Mouse (Mus musculus) T-helper 17 cell (primary cell): ENCODE measurements around the gene Tex19.2.
"Not testable (repeated sequence)": the region's sequence is repeated elsewhere in the genome, so short reads cannot be mapped to it uniquely, and the experiment has no call there.

Experiments used
- in situ Hi-C, 2 experiments: fragments of 300-600 bp; cut with MboI, MseI; formaldehyde crosslinking; loops; 1 replicate in 1 of 2; 2 replicates in 1 of 2; pipeline ENCODE4 v1.15.1; 2025; ENCODE audit warnings: high pct_unique_total_duplicates in 2 of 2

Tex19.2 gene

DNA sequence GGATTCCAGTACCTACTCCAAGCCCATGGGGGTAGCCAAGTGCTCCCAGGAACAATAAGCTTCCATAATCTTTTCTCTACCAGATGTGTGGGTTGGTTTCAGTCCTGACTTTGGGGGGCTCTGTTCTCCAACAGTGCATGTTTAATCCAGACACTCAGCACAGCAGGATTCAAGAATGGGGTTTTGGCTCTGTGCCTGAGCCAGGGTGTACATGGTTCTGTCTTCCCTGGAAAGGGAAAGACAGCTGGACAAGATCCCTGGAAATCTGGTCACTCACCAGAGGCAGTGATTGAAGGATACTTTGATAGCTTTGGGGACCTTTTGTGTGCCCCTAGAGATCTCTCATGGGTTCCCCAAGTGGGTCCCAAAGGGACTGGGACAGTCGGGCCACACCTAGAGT is 6.9 kb downstream of the Tex19.2 start:
- in situ Hi-C loops, result no loop called here

DNA sequence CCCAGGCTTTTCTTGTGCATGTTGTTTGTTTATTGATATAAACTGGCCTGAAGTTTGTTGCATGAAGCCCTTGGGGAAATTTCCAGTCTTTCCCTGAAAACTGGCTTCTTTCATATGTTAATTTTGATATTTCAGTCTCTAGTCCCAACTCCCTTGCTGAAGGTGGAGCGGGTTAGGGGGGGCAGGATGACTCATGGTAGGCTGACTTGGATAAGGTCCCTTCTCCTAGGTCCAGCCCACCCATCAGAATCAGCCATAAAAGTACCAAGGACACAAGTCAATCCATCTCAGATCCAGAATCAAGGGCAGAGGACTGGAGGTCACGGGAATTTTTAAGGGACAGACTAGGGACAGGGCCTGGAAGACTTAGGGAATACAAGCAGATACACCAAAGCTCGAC is 7.4 kb downstream of the Tex19.2 start:
- in situ Hi-C loops, result no loop called here

DNA sequence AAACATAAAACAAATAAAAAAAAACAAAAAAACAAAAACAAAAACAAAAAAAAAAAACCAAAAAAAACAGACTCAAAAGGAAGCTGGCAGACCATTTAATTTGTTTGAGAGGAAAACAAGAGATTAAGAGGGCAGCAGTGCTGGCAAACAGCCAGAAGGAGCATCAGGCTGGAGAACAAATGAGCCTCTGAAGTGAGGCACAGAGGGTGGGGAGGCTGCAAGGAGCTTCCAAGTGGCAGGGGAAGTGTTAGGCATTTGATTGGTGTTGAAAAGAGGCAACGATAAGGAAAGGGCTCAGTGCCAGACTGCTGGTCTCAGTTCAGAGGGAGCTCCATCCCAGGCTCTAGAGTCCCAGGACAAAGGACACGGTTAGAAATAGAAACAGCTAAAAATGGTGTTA is 8.5 kb downstream of the Tex19.2 start:
- in situ Hi-C loops, result no loop called here

DNA sequence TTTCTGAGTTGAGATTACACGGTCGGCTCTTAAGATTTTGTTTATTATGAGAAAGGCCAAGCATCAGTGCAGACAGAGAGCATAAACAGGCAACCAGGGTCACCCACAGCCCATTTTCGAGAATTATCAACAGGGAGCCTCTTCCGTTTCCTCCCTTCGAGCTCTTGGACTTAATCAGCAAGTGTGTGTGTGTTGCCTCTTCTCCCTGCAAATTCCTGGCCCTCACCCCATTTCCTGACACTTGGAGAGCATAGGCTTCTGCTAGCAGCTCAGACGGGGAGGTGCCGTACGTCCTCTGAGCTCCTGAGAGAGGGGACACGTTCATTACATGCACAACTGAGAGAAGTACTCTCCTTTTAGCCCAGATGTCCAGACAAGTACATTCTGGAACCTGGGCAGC is 10.4 kb downstream of the Tex19.2 start:
- in situ Hi-C loops, result no loop called here

DNA sequence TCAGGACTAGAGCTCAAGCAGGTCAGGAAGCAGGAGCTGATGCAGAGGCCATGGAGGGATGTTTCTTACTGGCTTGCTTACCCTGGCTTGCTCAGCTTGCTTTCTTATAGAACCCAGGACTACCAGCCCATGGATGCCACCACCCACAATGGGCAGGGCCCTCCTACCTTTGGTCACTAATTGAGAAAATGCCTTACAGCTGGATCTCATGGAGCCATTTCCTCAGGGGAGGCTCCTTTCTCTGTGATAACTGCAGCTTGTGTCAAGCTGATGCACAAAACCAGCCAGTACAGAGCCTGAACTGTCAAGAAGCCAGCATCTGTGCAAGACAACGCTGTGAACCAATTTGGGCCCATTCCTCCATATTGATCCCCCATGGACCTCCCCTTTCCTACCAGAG is 11.2 kb downstream of the Tex19.2 start:
- in situ Hi-C loops, result not testable (repeated sequence)

DNA sequence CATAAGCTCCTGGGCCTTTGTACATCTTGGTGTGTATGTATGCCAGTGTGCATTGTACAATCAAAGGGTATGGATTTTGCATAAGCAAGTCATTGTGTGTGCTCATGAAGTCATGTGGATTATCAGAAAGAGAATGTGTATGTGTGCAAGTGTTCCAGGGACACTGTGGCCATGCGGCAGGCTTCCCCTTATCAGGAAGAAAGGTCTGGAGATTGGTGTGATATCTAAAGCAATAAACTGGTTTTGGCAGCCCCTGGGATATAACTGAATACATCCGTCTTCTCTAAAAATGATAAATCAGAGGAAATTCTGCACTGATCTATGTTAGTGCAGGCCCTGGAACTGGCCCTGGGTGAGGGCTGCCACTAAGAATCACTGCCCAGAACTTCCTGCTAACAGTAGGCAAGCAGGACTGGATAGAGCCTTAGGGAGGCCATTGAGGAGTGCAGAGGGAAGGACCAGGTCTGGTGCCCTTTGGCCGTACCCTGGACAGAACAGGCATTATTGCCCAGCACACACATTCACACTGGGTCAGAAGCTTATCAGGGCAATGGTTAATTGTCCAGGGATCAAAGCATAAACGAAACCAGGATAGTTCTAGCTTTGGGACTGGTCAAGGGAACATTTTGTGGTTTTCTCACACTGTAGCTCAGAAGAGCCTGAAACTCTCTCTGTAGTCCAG is 17.2 kb downstream of the Tex19.2 start:
- in situ Hi-C loops, result no loop called here

DNA sequence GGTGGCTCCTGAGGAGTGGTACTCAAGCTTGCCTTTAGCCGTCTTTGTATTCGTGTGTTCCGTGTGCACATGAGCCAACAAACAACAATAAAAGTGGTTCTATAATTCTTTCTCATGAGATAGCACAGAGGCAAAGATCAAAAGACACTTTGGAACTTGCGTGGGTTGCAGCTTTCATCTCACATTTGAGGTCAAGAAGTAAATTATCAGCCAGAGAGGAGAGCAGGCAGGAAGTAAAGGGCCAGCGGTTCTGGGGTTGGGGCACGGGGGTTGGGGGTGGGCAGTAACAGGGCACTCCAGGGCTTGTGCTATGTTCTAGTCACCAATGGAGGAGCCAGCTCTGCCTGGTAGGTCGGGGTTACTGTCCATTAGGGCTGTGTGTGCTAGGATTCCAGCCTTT is 17.8 kb downstream of the Tex19.2 start:
- in situ Hi-C loops, result no loop called here

DNA sequence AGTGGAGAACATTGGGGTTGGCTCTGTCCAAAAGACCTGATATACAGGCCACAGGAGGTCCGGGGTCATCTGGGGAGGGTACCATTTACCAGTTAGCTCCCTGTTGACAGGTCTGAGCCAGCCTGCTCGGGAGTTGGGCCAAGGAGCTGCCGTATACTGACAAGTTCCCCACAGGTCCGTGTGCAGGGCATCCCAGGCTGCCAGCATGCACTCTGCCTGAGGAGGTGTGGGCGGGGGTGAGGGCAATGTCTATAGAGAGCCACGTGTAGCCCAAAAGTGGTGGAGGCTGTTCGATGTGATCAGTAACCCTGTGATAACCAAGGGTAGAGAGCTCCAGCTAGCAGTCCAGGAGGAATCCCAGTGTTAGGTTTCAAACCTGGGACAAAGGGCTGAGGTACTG is 18.7 kb downstream of the Tex19.2 start:
- in situ Hi-C loops, result no loop called here

DNA sequence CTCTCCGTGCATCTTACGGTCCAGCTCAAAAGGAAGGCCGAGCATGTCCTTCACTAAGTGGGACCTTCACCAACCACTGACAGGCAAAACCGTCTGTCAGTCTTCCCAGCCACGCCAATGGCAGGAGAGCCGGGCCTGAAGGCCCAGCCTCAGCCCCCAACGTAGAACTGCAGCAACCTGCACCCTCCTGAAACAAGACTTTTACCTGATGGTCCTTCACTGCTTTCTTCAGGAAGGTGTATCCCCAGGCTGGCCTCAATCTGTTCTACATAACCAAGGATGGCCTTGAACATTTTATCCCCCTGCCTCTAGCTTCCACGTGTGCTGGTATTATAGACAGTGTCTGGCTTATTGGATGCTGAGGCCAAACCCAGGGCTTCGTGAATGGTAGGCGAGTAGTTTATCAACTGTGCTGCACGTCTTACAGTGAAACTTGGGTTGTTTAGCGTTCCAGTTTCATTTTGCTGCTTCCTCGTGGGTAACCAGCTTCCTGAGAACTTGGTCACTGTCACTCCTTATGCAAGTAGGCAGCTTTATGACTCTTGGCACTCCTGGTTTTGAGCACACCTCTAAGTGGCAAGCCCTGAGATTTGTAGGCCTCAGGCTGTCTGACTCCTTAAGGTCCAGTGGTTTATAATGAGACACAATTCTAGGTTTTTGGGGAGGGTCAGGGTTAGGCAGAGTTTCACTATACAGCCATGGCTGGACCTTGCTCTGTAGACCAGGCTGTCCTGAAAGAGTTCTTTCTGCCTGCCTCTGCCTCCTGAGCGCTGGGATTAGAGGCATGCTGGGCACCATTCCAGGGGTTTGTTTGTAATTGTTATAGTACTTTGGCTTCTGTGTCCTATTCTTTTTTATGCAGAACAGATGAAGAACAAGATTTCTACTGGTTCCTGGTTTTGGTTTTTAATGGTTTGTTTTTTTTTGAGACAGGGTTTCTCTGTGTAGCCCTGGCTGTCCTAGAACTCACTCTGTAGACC is 25.6 kb downstream of the Tex19.2 start:
- in situ Hi-C loops, result no loop called here

DNA sequence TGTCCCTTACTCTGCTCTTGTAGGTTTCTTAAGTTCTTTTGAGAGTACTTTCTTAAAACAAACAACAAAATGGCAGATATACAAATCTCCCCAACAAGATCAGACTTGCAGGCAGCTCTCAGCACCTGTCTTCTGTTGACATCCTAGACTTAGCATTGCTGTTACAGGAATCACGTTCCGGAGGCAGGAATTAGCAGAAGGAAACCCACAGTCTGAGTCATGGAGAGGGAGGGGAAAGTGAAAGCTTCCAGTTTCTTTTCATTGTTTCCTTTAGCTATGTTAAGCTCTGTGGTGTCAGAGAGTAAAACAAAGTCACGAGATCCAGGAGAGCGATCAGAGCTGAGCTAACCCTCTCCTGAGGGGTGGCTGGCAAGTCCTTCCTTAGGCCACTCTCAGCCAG is 27.5 kb downstream of the Tex19.2 start:
- in situ Hi-C loops, result no loop called here

DNA sequence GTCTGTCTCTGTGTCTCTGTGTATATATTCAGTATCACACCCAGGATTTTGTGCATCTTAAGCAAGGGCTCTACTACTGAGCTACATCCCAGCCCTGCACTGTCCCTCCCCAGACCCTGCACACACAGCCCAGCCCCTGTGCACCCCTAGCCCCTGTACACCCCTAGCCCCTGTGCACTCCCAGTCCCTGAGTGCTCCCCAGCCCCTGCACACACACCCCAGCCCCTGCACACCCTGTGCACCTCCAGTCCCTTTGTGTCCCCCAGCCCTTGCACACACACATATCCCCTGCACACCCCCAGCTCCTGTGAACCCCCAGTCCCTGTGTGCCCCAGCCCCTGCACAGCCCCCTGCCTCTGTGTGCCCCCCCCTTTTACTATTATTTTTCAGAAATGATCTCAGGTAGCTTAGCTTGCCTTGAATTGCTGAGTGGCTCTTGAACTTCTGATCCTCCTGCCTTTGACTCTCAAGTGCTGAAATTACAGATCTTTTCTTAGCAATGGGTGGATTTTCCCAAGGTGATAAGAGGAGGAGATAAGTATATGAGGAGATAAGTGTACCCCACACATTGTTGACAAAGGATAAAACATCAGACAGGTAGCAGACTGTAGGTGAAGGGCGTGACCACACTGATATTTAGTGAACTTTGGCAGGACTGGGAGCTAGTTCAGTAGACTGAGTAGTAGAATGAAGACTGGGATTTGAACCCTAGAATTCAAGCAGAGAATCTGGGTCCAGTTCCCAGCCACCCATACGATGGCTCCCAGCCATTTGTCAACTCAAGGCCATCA is 28.5 kb downstream of the Tex19.2 start:
- in situ Hi-C loops, result loop anchor here in 1 of 2 experiments (10.0 kb wide), 1 partner anchor 1275 kb away; no protein-coding TSS in a partner anchor

DNA sequence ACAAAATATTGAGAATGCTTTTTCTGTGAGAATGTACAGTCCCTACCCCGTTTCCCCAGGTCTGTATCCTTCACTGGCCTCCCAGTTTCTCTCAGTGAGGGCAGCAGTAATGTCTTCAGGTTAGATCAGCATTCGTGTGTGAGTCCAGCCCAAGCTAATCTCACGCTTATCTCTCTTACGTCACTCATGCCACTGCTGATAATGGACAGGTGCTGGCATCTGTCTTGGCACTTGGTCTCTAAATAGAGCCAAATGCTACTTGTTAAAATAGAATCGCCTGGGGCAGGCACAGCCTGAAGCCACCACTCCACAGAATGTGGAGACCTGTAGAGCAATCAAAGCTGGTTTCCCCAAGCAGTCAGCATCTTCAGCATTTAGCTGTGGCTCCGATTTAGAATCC is 29.5 kb downstream of the Tex19.2 start:
- in situ Hi-C loops, result loop anchor here in 1 of 2 experiments (10.0 kb wide), 1 partner anchor 1274 kb away; no protein-coding TSS in a partner anchor

DNA sequence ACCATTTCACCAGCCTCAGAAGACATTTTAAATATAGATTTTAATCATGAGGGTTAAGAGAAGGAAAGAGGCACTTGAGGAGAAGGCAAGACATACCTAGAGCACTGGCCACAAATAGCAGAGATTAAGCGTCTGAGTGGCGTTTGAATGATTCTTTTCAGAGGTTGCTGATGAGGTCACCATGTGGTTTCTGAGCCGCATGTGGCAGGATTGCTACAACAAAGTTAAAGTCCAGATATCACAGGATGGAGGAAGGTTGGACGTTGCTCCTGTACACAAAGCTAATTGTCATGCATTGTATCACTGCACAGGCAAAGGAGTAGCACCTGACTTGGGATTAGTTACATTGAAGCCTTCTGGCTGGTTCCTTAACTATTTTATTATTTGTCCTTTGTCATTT is 32.2 kb downstream of the Tex19.2 start:
- in situ Hi-C loops, result loop anchor here in 1 of 2 experiments (10.0 kb wide), 1 partner anchor 1271 kb away; no protein-coding TSS in a partner anchor

DNA sequence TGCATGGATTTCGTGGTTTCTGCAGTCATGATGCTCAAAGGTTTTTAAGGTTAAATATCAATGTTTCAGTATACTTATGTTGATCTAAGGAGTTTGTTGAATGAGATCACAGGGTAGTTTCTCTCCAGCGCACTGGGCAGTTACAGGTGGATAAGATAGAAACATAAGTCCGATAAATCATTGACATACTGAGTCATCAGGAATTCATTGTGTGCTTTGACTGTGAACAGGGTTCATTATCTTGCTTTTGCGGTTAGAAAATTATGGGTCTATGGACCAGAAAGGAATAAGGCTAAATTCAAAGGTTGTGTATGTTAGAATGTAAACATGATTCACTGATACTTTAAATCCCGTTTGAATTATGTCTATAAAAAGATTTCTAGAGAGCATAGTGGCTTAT is 33.3 kb downstream of the Tex19.2 start:
- in situ Hi-C loops, result loop anchor here in 1 of 2 experiments (10.0 kb wide), 1 partner anchor 1270 kb away; no protein-coding TSS in a partner anchor

DNA sequence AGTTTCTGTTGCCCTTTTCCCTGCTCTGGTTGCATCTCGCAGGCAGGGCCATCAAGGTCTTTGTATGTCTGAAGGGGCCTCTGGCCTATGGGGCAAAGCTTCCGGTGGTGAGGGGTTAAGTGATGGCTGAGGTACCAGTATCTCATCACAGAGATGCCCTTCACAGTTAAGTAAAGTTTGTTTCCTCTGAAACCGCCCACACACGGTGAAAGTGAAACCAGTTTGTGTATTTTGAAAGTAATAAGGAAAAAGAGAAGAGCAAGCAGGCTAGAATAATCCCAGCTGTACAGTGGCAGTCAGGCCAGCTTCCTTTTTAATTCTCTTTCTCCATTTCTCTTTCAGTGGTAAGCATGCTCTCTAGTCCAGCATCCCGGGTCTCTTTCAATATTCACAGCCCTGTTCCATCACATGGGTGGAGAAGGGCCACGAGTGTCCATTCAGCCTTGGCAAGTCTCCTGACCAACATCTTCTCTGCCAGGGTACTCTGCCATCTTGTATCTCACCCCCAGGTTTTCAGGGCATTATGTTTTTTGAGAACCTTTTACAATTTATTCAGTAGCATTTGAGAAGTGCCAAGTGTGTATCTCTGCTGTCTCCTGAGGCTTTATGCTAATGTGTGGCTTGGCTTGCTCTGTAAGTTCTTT is 35.5 kb downstream of the Tex19.2 start:
- in situ Hi-C loops, result loop anchor here in 1 of 2 experiments (10.0 kb wide), 1 partner anchor 1268 kb away; no protein-coding TSS in a partner anchor

DNA sequence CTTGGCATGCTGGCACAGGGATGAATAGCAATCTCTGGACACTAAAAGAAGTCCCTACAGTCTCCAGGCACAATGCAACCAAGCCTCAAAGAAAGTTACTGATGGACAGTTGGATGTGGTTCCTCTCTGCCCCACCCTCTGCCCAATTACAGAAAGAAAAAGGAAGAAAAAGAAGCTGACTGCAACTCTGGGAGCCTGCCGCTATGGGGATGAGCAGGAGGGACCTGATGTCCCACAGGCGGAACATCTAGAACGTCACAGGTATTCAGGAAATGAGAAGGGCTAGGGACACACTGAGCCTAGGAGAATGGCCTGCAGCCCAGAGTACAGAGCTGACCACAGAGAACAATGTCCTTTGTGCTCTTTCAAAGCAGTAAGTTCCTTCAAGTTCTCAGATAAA is 36.2 kb downstream of the Tex19.2 start:
- in situ Hi-C loops, result loop anchor here in 1 of 2 experiments (10.0 kb wide), 1 partner anchor 1267 kb away; no protein-coding TSS in a partner anchor

DNA sequence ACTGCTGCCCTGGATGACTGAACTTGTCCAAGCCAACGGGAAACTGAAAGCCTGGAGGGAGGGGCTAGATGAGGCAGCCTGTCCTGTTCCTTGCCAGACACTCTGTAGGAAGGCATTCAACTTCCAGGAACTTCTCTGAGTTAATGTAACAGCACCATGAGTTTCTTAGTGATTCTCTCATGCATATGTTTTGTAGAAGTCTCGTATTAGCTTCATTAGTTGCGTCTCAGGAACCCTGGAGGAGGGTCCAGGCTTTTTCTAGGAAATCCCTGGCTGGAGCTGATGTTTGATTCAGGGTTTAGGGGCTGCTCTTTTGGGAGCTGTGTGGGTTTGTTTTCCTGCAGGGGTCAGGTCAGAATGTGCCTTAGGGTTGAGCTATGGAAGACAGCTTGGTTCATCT is 37.4 kb downstream of the Tex19.2 start, which contains the start of gene Sectm1a:
TSS of gene Sectm1a (minus strand) at position 101 of the 400 bp plus-strand sequence.
- in situ Hi-C loops, result loop anchor here in 1 of 2 experiments (10.0 kb wide), 1 partner anchor 1266 kb away; no protein-coding TSS in a partner anchor

DNA sequence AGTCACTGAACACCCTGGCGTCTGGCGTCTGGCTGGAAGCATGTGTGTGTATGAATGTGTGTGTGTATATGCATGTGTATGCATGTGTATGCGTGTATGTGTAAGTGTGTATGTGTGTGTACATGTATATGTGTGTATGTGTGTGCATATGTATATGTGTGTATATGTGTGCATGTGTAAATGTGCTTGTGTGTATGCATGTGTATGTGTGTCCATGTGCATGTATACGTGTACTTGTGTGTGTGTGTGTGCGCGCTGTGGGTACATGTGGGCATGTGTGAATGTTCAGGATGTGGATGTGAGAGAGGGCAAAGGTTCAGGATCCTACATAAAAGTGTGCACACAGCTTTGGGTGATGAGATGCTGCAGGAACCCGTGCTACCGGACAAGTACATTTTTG is 38.1 kb downstream of the Tex19.2 start:
- in situ Hi-C loops, result loop anchor here in 1 of 2 experiments (10.0 kb wide), 1 partner anchor 1266 kb away; no protein-coding TSS in a partner anchor

DNA sequence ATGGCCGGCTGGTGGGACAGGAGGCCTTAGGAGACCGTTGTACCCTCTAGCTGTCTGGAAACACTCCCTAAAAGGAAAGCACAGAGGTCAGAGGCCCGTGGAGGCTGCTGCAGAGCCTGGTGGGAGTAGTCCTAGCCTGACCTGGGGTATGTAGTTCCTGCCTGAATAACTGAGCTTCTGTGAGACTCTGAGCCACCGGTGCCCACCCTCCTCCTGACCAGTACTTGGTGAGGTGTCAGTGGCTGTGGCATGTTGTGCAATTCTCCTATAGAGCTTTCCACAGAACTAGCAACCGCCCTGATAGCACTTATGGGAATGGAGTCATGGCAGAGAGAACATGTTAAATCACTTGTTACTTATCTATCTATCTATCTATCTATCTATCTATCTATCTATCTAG is 42.8 kb downstream of the Tex19.2 start:
- in situ Hi-C loops, result no loop called here

DNA sequence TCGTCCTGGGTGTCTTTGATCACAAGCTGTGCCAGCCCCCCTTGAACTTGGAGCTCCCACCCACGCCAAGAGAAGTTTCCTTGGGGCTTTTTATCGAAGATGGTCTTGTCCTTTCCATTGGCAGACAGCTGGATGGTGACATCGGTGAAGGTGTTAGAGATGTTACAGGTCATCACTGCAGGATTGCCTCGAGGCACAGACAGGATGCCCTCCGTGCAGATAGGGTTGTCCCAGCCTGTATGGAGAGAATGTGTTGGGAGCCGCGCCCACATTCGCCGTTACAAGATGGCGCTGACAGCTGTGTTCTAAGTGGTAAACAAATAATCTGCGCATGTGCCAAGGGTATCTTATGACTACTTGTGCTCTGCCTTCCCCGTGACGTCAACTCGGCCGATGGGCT is 48.8 kb downstream of the Tex19.2 start:
- in situ Hi-C loops, result not testable (repeated sequence)

DNA sequence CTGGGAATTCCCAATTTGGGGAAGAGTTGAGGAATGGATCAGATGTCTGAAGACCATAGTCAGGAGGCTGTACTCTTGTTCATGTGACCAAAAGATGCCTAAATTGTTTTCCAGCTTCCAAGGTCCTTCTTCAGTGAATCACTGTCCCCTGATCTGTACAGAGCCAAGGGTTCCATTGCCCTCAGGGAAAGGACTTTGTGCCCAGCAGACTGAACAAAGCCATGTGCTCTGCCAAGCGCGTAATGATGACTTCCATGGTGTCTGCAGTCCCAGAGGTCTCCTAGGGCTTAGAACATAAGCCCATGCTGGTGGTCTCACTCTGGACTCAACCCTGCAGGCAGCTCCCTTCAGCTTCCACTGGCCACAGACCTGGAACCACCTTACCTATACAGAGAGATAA is 50.6 kb downstream of the Tex19.2 start:
- in situ Hi-C loops, result no loop called here
